Mouse (Mus musculus): ENCODE data around the gene Unc119b. TPM values are rescaled to one million over a fixed set of nuclear protein-coding genes. Genes with fewer than 3 reads are reported as not detected.

Unc119b gene
- polyA plus RNA-seq (2017; shearing (Covaris generic)) = 56.8 TPM

GRCm38 (mm10) chr5:115134234-115135165, at the start of gene Unc119b:
Gene Unc119b (minus strand): TSS chr5:115134975.

GRCm38 (mm10) chr5:115158040-115158983, 23.5 kb upstream of the Unc119b start, which contains the start of gene Mlec:
Gene Mlec (minus strand): TSS chr5:115158179.

GRCm38 (mm10) chr5:115118961-115119570, 15.7 kb downstream of the Unc119b start, which contains the start of gene Acads:
Gene Acads (minus strand): TSS chr5:115119346.

GRCm38 (mm10) chr5:115098195-115098594, 36.6 kb downstream of the Unc119b start, which contains the start of gene Gm10401:
Gene Gm10401 (minus strand): TSS chr5:115098295.

Other genes starting within 250 kb of the Unc119b start
- 12.2 TPM for gene Oasl2, start 238.0 kb downstream of the Unc119b start, polyA plus RNA-seq (2017; shearing (Covaris generic))
- 5.3 TPM for gene Oasl1, start 211.7 kb downstream of the Unc119b start, polyA plus RNA-seq (2017; shearing (Covaris generic))
- gene 2210016L21Rik, start 192.8 kb downstream of the Unc119b start, polyA plus RNA-seq (2017; shearing (Covaris generic)) = 65.2 TPM
- not detected for gene Hnf1a, start 163.9 kb downstream of the Unc119b start, polyA plus RNA-seq (2017; shearing (Covaris generic))
- gene Sppl3, start 123.8 kb downstream of the Unc119b start, polyA plus RNA-seq (2017; shearing (Covaris generic)) = 3.0 TPM
- gene Gm10401, start 36.7 kb downstream of the Unc119b start, polyA plus RNA-seq (2017; shearing (Covaris generic)) = 2.6 TPM
- gene Acads, start 15.6 kb downstream of the Unc119b start, polyA plus RNA-seq (2017; shearing (Covaris generic)) = 41.4 TPM
- gene Mlec, start 23.2 kb upstream of the Unc119b start, polyA plus RNA-seq (2017; shearing (Covaris generic)) = 67.1 TPM
- not detected for gene Cabp1, start 59.4 kb upstream of the Unc119b start, polyA plus RNA-seq (2017; shearing (Covaris generic))
- gene Pop5, start 100.9 kb upstream of the Unc119b start, polyA plus RNA-seq (2017; shearing (Covaris generic)) = 121 TPM
- 30.9 TPM for gene Rnf10, start 137.9 kb upstream of the Unc119b start, polyA plus RNA-seq (2017; shearing (Covaris generic))
- gene Coq5, start 144.7 kb upstream of the Unc119b start, polyA plus RNA-seq (2017; shearing (Covaris generic)) = 52.8 TPM
- gene Dynll1, start 166.0 kb upstream of the Unc119b start, polyA plus RNA-seq (2017; shearing (Covaris generic)) = 588 TPM
- 13.5 TPM for gene Srsf9, start 192.2 kb upstream of the Unc119b start, polyA plus RNA-seq (2017; shearing (Covaris generic))
- 22.3 TPM for gene Gatc, start 206.2 kb upstream of the Unc119b start, polyA plus RNA-seq (2017; shearing (Covaris generic))
- gene Triap1, start 206.2 kb upstream of the Unc119b start, polyA plus RNA-seq (2017; shearing (Covaris generic)) = 57.2 TPM
- gene Cox6a1, start 214.0 kb upstream of the Unc119b start, polyA plus RNA-seq (2017; shearing (Covaris generic)) = 499 TPM